Mouse (Mus musculus) left cerebral cortex, adult 18-20 months (tissue): ENCODE results near the gene G6pc. TPM values are rescaled to one million over a fixed set of nuclear protein-coding genes. Genes with fewer than 3 reads are reported as not detected.
"Not testable (repeated sequence)": the region's sequence is repeated elsewhere in the genome, so short reads cannot be mapped to it uniquely, and the experiment has no call there.

Source experiments
- DNase-seq, 2 experiments: peaks; one replicate each; pipeline ENCODE4 v3.0.0; 2021 to 2022; ENCODE audit warnings: low spot score in 2 of 2, mixed read lengths in 1 of 2
- total RNA-seq, 2 experiments: library from RNA; stranded (reverse); gene quantifications; 2 replicates each; pipeline ENCODE4 v1.2.3; 2021

G6pc gene
- total RNA-seq, 2 experiments from 2014 or later = not detected

- DNase-seq = no peak
Measured at GRCm38 (mm10) chr11:101355916-101356315, 11.4 kb upstream of the G6pc start.

GRCm38 (mm10) chr11:101357505-101358182 lies 9.7 kb upstream of the G6pc start:
- DNase-seq = no peak

GRCm38 (mm10) chr11:101359776-101360175 lies 7.6 kb upstream of the G6pc start:
- DNase-seq = no peak

GRCm38 (mm10) chr11:101360651-101361113 lies 6.7 kb upstream of the G6pc start:
- DNase-seq = no peak

GRCm38 (mm10) chr11:101364531-101364931 lies 2.8 kb upstream of the G6pc start:
- no peak for DNase-seq

GRCm38 (mm10) chr11:101370141-101370540 lies 2.8 kb downstream of the G6pc start:
- no peak for DNase-seq

- DNase-seq = no peak
Measured at GRCm38 (mm10) chr11:101374421-101374938, 7.1 kb downstream of the G6pc start.

- not testable (repeated sequence) for DNase-seq
Measured at GRCm38 (mm10) chr11:101378196-101378595, 10.8 kb downstream of the G6pc start.

- no peak for DNase-seq
Measured at GRCm38 (mm10) chr11:101378926-101379325, 11.6 kb downstream of the G6pc start.

- no peak for DNase-seq
Measured at GRCm38 (mm10) chr11:101381817-101382216, 14.5 kb downstream of the G6pc start.

GRCm38 (mm10) chr11:101395110-101395509 lies 27.7 kb downstream of the G6pc start:
- peak; percentile 71 to 74 for DNase-seq

- no peak for DNase-seq
Measured at GRCm38 (mm10) chr11:101415306-101415705, 47.9 kb downstream of the G6pc start.

- DNase-seq = no peak
Measured at GRCm38 (mm10) chr11:101416433-101417100, 49.2 kb downstream of the G6pc start.

- peak; percentile 91 to 92 for DNase-seq
Measured at GRCm38 (mm10) chr11:101417101-101417855, 49.9 kb downstream of the G6pc start, which contains the start of gene Aarsd1. TSS of gene Aarsd1 (minus strand) at chr11:101417615.

- peak in 1 of 2 experiments; percentile 31 for DNase-seq
Measured at GRCm38 (mm10) chr11:101418991-101419390, 51.6 kb downstream of the G6pc start.

GRCm38 (mm10) chr11:101419610-101420009 lies 52.2 kb downstream of the G6pc start:
- no peak for DNase-seq

GRCm38 (mm10) chr11:101420148-101420547 lies 52.8 kb downstream of the G6pc start:
- DNase-seq = no peak

- peak; percentile 36 to 49 for DNase-seq
Measured at GRCm38 (mm10) chr11:101424105-101424851, 56.9 kb downstream of the G6pc start, which contains the start of gene Gm27029. TSS of gene Gm27029 (minus strand) at chr11:101424796.

- peak; percentile 99 for DNase-seq
Measured at GRCm38 (mm10) chr11:101424925-101425813, 57.8 kb downstream of the G6pc start, which contains the start of the genes Rundc1 and Ptges3l. TSS of gene Rundc1 (plus strand) at chr11:101425085. TSS of gene Ptges3l (minus strand) at chr11:101425333.
